Mouse (Mus musculus) small intestine, adult 2 months (tissue): ENCODE results near the gene Zfp827.

Experiments used
- CTCF ChIP-seq: fragments of 200-500 bp; IDR thresholded peaks from 2 replicates; pipeline ENCODE4 v1.5.1; 2012; ENCODE audit warnings: low read depth, mild to moderate bottlenecking, control low read depth, inconsistent platforms, low read length, moderate library complexity, mixed read lengths; ENCODE audit not compliant: insufficient replicate concordance, insufficient read length; ENCODE audit errors: extremely low read depth
- POLR2A ChIP-seq: fragments of 200-500 bp; IDR thresholded peaks from 2 replicates; pipeline ENCODE4 v1.6.1; 2012; ENCODE audit warnings: low read depth, mild to moderate bottlenecking, control low read depth, inconsistent platforms, low read length, moderate library complexity

DNA sequence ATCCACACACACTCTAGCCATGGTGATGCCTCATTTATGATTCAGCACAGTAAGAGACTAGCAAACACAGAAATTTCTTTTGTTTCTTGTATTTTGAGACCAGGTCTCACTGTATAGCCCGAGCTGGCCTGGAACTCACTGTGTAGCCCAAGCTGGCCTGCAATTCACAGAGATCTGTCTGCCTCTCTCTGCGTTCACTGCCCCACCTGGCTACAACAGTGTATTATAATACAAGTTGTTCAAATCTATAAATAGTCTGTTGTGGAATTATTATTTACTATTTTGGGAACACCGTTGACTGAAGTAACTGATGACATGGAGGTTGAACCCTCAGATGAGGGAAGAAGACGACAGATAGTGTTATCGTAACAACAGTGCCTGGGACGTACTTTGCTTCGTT, 66.9 kb downstream of the Zfp827 start:
- TF ChIP-seq POLR2A: no peak
- TF ChIP-seq CTCF: no peak
